Mouse (Mus musculus): ENCODE data around the gene Sypl. TPM values are rescaled to one million over a fixed set of nuclear protein-coding genes. Genes with fewer than 3 reads are reported as not detected.

Gene Sypl
- total RNA-seq, 2 experiments from 2014 or later: 30.3 to 32.4 TPM

DNA sequence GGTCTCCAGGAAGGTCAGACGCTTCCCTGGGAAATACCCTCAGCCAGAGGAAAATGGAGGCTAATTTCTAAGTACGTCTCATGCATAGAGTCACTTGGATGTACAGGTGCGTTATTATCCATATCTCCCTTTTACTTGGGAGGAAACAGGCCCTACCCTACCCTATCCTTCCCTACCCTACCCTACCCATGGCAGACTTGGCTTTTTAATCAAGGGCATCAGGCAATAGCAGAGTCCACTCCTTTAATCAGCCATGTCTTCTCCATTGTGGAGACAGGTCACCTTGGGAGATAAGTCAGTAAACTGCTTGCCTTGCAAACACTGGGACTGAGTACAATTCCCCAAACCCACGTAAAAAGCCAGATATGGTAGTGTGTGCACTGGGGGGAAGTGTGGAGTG, 68.1 kb downstream of the Sypl start:
- intact Hi-C loops (cut with DNase I): loop anchor here (10.0 kb wide), 1 partner anchor 243 kb away; no protein-coding TSS in a partner anchor
- DNase-seq (ENCODE audit: extremely low spot score in 1 of 2, low spot score in 2 of 2): no peak

GRCm38 (mm10) chr12:33024524-33024923, 70.8 kb downstream of the Sypl start:
- intact Hi-C loops (cut with DNase I): loop anchor here (10.0 kb wide), 1 partner anchor 240 kb away; no protein-coding TSS in a partner anchor
- no peak for DNase-seq (ENCODE audit: extremely low spot score in 1 of 2, low spot score in 2 of 2)

DNA sequence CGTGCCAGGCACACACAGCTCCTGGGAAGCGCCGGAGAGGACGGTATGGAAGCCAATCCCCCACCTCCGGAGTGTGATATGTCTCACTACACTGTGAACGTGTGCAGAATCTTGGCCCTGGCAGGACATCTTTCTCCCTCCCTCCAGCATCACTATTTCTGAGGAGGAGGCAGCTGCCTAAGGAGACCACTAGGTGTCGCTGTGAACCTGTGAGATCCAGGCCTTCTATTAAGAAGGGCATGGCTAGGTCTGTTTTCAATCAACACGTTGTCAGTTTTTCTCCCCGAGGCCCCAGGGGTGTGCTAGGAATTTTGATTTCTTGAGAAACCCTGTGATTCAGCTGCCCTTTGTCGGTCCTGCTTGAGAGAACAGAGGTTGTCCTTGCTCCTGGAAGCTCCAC, 73.4 kb downstream of the Sypl start:
- peak; percentile 78 to 79 for DNase-seq (ENCODE audit: extremely low spot score in 1 of 2, low spot score in 2 of 2)
- intact Hi-C loops (cut with DNase I): loop anchor here (5.0 to 10.0 kb wide), 4 partner anchors 120 to 395 kb away; partner anchors contain the start of gene Atxn7l1

- intact Hi-C loops (cut with DNase I): loop anchor here (2.0 to 10.0 kb wide), 5 partner anchors 81 to 394 kb away; partner anchors contain the start of gene Atxn7l1
- DNase-seq (ENCODE audit: extremely low spot score in 1 of 2, low spot score in 2 of 2): no peak
Measured at GRCm38 (mm10) chr12:33028109-33028691, 74.5 kb downstream of the Sypl start.

GRCm38 (mm10) chr12:33028708-33029107, 75.0 kb downstream of the Sypl start:
- DNase-seq (ENCODE audit: extremely low spot score in 1 of 2, low spot score in 2 of 2): no peak
- intact Hi-C loops (cut with DNase I): loop anchor here (2.0 to 10.0 kb wide), 5 partner anchors 80 to 394 kb away; partner anchors contain the start of gene Atxn7l1

Other genes starting within 250 kb of the Sypl start
- gene Nampt, start 134.3 kb upstream of the Sypl start, total RNA-seq (2021): 10 to 100 TPM; 40.7 to 43.4 TPM
- gene Cdhr3, start 139.0 kb downstream of the Sypl start, total RNA-seq (2021): 1 to 10 TPM in 1 of 2 experiments, under 1 TPM in 1; 0.63 to 1.4 TPM
- gene Atxn7l1, start 193.8 kb downstream of the Sypl start, total RNA-seq (2021): 10 to 100 TPM; 59.1 to 64.7 TPM

Data from left cerebral cortex, postnatal 10 days (tissue).